Mouse (Mus musculus): ENCODE data around the gene Gstp1. TPM values are rescaled to one million over a fixed set of nuclear protein-coding genes. Genes with fewer than 3 reads are reported as not detected.

The Gstp1 gene
- polyA plus RNA-seq, 2 experiments, result 274 to 511 TPM

DNA sequence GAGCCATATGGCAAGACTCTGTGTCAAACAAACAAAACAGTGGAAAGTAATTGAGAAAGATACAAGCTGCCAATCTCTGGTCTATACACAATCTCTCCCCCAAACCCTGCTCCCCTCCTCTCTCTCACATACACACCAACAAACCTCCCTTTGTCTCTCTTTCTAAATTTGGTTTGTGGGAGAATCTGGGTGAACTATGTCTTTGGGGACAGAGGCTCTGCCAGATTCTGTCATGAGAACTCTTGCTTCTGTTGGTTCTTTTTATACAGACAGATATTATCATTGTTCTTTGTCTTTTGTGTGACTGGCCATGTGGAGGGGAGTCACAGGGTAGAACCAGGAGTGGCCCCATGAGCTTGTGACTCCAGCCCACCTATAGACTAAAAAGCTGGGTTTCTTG lies 10.2 kb downstream of the Gstp1 start:
- H3K36me3 ChIP-seq (replicated peaks; ENCODE audit: control insufficient read depth, insufficient read depth, low read depth), result no peaks in the 10 kb centered on the region
- ATAC-seq (ENCODE audit: insufficient read depth), result no peak
- no peak for TF ChIP-seq CTCF (IDR thresholded peaks at IDR 0.05; ENCODE audit: low read depth)
- TF ChIP-seq EP300 (IDR thresholded peaks at IDR 0.05; ENCODE audit: low read depth), result no peak
- H3K27me3 ChIP-seq (ENCODE audit: control insufficient read depth, insufficient read depth, low read length), result no peaks in the 10 kb centered on the region
- H3K9ac ChIP-seq (replicated peaks), result no peak overlapping the region
- H3K4me2 ChIP-seq (ENCODE audit: low read depth), result no peak overlapping the region
- H3K4me1 ChIP-seq (replicated peaks; ENCODE audit: control insufficient read depth in 2 of 2, insufficient read depth in 2 of 2, low read length in 1 of 2), result peaks cover 0 to 1% of the 10 kb centered on the region in 2 experiments; a peak in 2 of 4 replicates
- no peak overlapping the region for H3K27ac ChIP-seq
- DNase-seq (ENCODE audit: low read depth in 3 of 3, low spot score in 3 of 3), result no peak
- H3K4me3 ChIP-seq (ENCODE audit: insufficient read depth in 1 of 2, low read depth in 2 of 2, low read length in 2 of 2), result no peak overlapping the region
- no peaks in the 10 kb centered on the region for H3K9me3 ChIP-seq (ENCODE audit: control insufficient read depth, low read length)

DNA sequence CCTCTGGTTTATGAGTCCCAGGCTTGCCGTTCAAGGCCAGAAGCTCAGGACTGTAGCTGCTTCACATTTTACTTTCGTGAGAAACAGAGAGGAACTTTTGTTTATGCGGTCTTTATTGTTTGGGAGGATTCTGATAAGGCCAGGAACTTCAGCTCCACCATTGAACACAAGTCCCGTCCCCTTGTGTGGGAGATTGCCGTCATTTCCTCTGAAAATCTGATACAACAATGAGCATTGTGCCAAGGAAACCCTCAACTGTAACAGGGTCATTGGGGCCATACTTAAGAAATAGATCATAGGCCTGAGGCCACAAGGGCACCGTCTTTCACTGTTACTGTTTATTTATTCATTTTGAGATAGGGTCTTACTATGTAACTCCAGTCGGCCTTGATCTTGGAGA lies 14.6 kb downstream of the Gstp1 start:
- DNase-seq (ENCODE audit: low read depth in 3 of 3, low spot score in 3 of 3) (no peak), ATAC-seq (ENCODE audit: insufficient read depth) (no peak)
- no peak for TF ChIP-seq EP300 (IDR thresholded peaks at IDR 0.05; ENCODE audit: low read depth)
- no peak for TF ChIP-seq CTCF (IDR thresholded peaks at IDR 0.05; ENCODE audit: low read depth)
- Histone ChIP-seq H3K4me3 (ENCODE audit: insufficient read depth in 1 of 2, low read depth in 2 of 2, low read length in 2 of 2) (no peak overlapping the region), H3K4me1 (replicated peaks; ENCODE audit: control insufficient read depth in 2 of 2, insufficient read depth in 2 of 2, low read length in 1 of 2) (peaks cover 0 to 11% of the 10 kb centered on the region in 2 experiments; a peak in 2 of 4 replicates), H3K4me2 (ENCODE audit: low read depth) (no peak overlapping the region), H3K27ac (no peak overlapping the region), H3K9ac (replicated peaks) (no peak overlapping the region), H3K27me3 (ENCODE audit: control insufficient read depth, insufficient read depth, low read length) (no peaks in the 10 kb centered on the region), H3K9me3 (ENCODE audit: control insufficient read depth, low read length) (no peaks in the 10 kb centered on the region), H3K36me3 (replicated peaks; ENCODE audit: control insufficient read depth, insufficient read depth, low read depth) (no peaks in the 10 kb centered on the region)
- WGBS (ENCODE audit: insufficient replicate concordance), result 46% methylated on average over 7 of the region's 7 CpGs

DNA sequence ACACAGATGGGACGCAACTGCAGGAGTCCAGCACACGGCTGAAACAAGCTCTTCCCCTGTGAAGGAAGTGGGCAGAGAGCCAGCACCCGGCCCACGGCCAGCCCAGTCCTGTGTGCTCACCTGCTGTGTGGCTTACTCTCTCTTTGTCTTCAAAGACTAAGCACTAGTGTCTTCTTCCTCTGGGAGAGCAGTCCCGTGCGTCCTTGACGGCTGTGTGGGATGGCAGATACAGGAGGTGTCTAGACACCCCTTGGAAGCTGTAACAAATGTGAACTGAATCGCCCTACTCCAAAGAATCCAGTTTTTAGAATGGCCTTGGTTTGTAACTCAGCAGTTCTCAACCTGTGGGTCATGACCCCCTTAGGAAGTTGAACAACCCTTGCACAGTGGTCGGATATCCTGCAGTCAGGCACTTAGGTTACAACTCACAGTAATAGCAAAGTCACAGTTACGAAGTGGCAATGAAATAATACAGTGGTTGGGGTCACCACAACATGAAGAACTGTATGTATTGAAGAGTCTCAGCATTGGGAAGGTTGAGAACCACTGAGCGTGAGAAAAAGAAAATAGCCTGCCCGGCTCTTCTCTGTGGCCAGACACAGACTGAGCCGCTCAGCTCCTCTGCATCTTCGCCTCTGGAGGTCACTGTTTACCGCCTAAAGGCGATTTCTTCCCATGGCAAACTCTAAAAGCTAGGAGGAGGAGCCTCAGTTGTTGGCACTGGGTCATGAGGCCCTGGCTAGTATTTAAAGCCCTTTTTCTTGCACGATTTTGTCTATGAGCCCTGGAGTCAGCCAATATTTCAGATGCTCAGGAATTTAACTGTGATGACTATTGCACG lies 18.8 kb downstream of the Gstp1 start:
- peak overlapping the region; percentile 22; the same call in 1 of the 2 replicates for H3K4me2 ChIP-seq (ENCODE audit: low read depth)
- H3K9me3 ChIP-seq (ENCODE audit: control insufficient read depth, low read length), result no peaks in the 10 kb centered on the region
- H3K36me3 ChIP-seq (replicated peaks; ENCODE audit: control insufficient read depth, insufficient read depth, low read depth), result no peaks in the 10 kb centered on the region
- ATAC-seq (ENCODE audit: insufficient read depth) (peak; percentile 71), DNase-seq (ENCODE audit: low read depth in 3 of 3, low spot score in 3 of 3) (peak; percentile 62 to 69 (median 68))
- H3K4me1 ChIP-seq (replicated peaks; ENCODE audit: control insufficient read depth in 2 of 2, insufficient read depth in 2 of 2, low read length in 1 of 2), result peaks cover 15 to 24% of the 10 kb centered on the region in 2 experiments
- H3K4me3 ChIP-seq (ENCODE audit: insufficient read depth in 1 of 2, low read depth in 2 of 2, low read length in 2 of 2), result no peak overlapping the region
- H3K9ac ChIP-seq (replicated peaks), result peak overlapping the region; percentile 16; the same call in 1 of the 2 replicates
- TF ChIP-seq EP300 (IDR thresholded peaks at IDR 0.05; ENCODE audit: low read depth), result no peak
- peak; percentile 88 for TF ChIP-seq CTCF (IDR thresholded peaks at IDR 0.05; ENCODE audit: low read depth)
- no peak overlapping the region for H3K27ac ChIP-seq
- WGBS (ENCODE audit: insufficient replicate concordance), result 34% methylated on average over 18 of the region's 18 CpGs
- H3K27me3 ChIP-seq (ENCODE audit: control insufficient read depth, insufficient read depth, low read length), result no peaks in the 10 kb centered on the region

DNA sequence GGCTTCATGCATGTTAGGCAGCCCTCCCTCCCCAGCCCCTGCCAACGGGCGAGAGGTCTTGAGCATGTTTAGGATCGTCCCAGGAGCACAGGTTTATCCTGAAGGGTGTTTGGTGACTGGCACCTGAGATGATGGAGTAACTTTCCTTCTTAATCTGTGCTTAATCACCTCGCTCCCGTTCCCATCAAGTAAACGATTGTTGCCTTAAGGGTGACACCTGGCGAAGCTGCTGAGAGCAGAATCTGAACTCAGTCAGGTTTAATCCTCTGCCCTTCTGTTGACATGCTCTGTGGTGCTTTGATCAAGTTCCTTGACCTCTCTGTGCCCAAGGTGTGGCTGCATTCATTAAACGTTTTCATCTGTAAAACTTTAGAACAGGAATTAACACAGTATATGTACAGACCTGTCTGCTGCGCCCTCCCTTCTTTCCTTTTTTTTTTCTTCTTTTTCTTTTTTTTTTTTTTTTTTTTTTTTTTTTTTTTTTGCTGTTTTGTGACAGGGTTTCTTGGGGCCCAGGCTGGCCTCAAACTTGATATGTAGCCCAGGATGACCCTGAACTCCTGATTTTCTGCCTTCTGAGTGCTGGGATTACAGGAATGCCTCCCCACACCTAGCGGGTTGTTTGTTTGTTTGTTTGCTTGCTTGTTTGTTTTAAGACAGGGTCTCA lies 19.7 kb downstream of the Gstp1 start:
- H3K4me3 ChIP-seq (ENCODE audit: insufficient read depth in 1 of 2, low read depth in 2 of 2, low read length in 2 of 2), result no peak overlapping the region

GRCm38 (mm10) chr19:4015635-4016034 lies 22.1 kb downstream of the Gstp1 start:
- DNase-seq (ENCODE audit: low read depth in 3 of 3, low spot score in 3 of 3) (peak; percentile 41 to 52 (median 49)), ATAC-seq (ENCODE audit: insufficient read depth) (peak; percentile 11; the same call in 1 of the 2 replicates)
- peak overlapping the region; percentile 71 for H3K27ac ChIP-seq
- no peaks in the 10 kb centered on the region for H3K27me3 ChIP-seq (ENCODE audit: control insufficient read depth, insufficient read depth, low read length)
- H3K9me3 ChIP-seq (ENCODE audit: control insufficient read depth, low read length), result no peaks in the 10 kb centered on the region
- H3K4me1 ChIP-seq (replicated peaks; ENCODE audit: control insufficient read depth in 2 of 2, insufficient read depth in 2 of 2, low read length in 1 of 2), result peaks cover 26 to 40% of the 10 kb centered on the region in 2 experiments
- H3K36me3 ChIP-seq (replicated peaks; ENCODE audit: control insufficient read depth, insufficient read depth, low read depth), result no peaks in the 10 kb centered on the region
- peak overlapping the region; percentile 40; the same call in 1 of the 2 replicates for H3K9ac ChIP-seq (replicated peaks)
- no peak overlapping the region for H3K4me3 ChIP-seq (ENCODE audit: insufficient read depth in 1 of 2, low read depth in 2 of 2, low read length in 2 of 2)
- peak; percentile 71 for TF ChIP-seq EP300 (IDR thresholded peaks at IDR 0.05; ENCODE audit: low read depth)
- no peak for TF ChIP-seq CTCF (IDR thresholded peaks at IDR 0.05; ENCODE audit: low read depth)
- no peak overlapping the region; the same call in 1 of the 2 replicates for H3K4me2 ChIP-seq (ENCODE audit: low read depth)
- WGBS (ENCODE audit: insufficient replicate concordance), result 14% methylated on average over 5 of the region's 5 CpGs

More for the DNA sequence above, 19.7 kb downstream of the Gstp1 start:
- Histone ChIP-seq H3K27me3 (ENCODE audit: control insufficient read depth, insufficient read depth, low read length) (no peaks in the 10 kb centered on the region), H3K27ac (no peak overlapping the region), H3K36me3 (replicated peaks; ENCODE audit: control insufficient read depth, insufficient read depth, low read depth) (no peaks in the 10 kb centered on the region), H3K4me2 (ENCODE audit: low read depth) (no peak overlapping the region), H3K9me3 (ENCODE audit: control insufficient read depth, low read length) (no peaks in the 10 kb centered on the region), H3K4me1 (replicated peaks; ENCODE audit: control insufficient read depth in 2 of 2, insufficient read depth in 2 of 2, low read length in 1 of 2) (peaks cover 22 to 30% of the 10 kb centered on the region in 2 experiments), H3K9ac (replicated peaks) (no peak overlapping the region)
- no peak for TF ChIP-seq CTCF (IDR thresholded peaks at IDR 0.05; ENCODE audit: low read depth)
- no peak for TF ChIP-seq EP300 (IDR thresholded peaks at IDR 0.05; ENCODE audit: low read depth)
- DNase-seq (ENCODE audit: low read depth in 3 of 3, low spot score in 3 of 3) (no peak), ATAC-seq (ENCODE audit: insufficient read depth) (no peak)
- 65% methylated on average over 10 of the region's 10 CpGs for WGBS (ENCODE audit: insufficient replicate concordance)

Measured in liver, embryonic 14.5 days (tissue).